Mouse (Mus musculus) thymus, adult 2 months (tissue): ENCODE measurements around the gene G0s2. TPM values are rescaled to one million over a fixed set of nuclear protein-coding genes. Genes with fewer than 3 reads are reported as not detected.
"Not testable (repeated sequence)": the region's sequence is repeated elsewhere in the genome, so short reads cannot be mapped to it uniquely, and the experiment has no call there.

Experiments used
- DNase-seq: peaks from one replicate; pipeline ENCODE4 v3.0.0; 2021
- H3K27ac ChIP-seq: fragments of 200-500 bp; 2 replicates; pipeline ENCODE4 v1.5.1; 2012; ENCODE audit warnings: low read length, control low read depth; ENCODE audit not compliant: control insufficient read depth, insufficient read depth
- H3K27me3 ChIP-seq: fragments of 200-500 bp; 2 replicates; pipeline ENCODE4 v1.6.1; 2012; ENCODE audit warnings: mild to moderate bottlenecking, low read length, moderate library complexity, mixed read lengths; ENCODE audit not compliant: control insufficient read depth, insufficient read depth
- H3K36me3 ChIP-seq: fragments of 200-500 bp; 2 replicates; pipeline ENCODE4 v1.6.1; 2012; ENCODE audit warnings: mild to moderate bottlenecking, low read length, moderate library complexity; ENCODE audit not compliant: control insufficient read depth, insufficient read depth
- H3K4me1 ChIP-seq: fragments of 200-500 bp; replicated peaks from 2 replicates; pipeline ENCODE4 v1.6.1; 2012; ENCODE audit warnings: low read length; ENCODE audit not compliant: control insufficient read depth, insufficient read depth
- H3K4me3 ChIP-seq: fragments of 200-500 bp; 2 replicates; pipeline ENCODE4 v1.5.1; 2012; ENCODE audit warnings: mild to moderate bottlenecking, low read length, control low read depth, moderate library complexity; ENCODE audit not compliant: control insufficient read depth, insufficient read depth
- CTCF ChIP-seq: fragments of 200-500 bp; IDR thresholded peaks from 2 replicates; pipeline ENCODE4 v1.5.1; 2012; ENCODE audit warnings: mild to moderate bottlenecking, control low read depth, low read length, moderate library complexity, borderline replicate concordance; ENCODE audit not compliant: control insufficient read depth, poor library complexity, insufficient read depth; ENCODE audit errors: extremely low read depth
- POLR2A ChIP-seq: fragments of 200-500 bp; IDR thresholded peaks from 2 replicates; pipeline ENCODE4 v1.6.1; 2012; ENCODE audit warnings: mild to moderate bottlenecking, low read length, control low read depth, moderate library complexity; ENCODE audit not compliant: control insufficient read depth, poor library complexity, insufficient read depth; ENCODE audit errors: extremely low read depth
- WGBS: fragments of 180-500 bp; shearing (Covaris S2); methylation state at CpG from one replicate; pipeline ENCODE4 v1.1.7; 2018; 5-methylcytosine and 5-hydroxymethylcytosine counted together
- polyA plus RNA-seq: library from polyadenylated mRNA; depleted of rRNA; stranded (reverse); fragments of >200 nt; gene quantifications from 2 replicates; pipeline ENCODE4 v1.2.3, GENCODE M21; 2012

The G0s2 gene
- polyA plus RNA-seq, 1 experiment, result 61.6 TPM

DNA sequence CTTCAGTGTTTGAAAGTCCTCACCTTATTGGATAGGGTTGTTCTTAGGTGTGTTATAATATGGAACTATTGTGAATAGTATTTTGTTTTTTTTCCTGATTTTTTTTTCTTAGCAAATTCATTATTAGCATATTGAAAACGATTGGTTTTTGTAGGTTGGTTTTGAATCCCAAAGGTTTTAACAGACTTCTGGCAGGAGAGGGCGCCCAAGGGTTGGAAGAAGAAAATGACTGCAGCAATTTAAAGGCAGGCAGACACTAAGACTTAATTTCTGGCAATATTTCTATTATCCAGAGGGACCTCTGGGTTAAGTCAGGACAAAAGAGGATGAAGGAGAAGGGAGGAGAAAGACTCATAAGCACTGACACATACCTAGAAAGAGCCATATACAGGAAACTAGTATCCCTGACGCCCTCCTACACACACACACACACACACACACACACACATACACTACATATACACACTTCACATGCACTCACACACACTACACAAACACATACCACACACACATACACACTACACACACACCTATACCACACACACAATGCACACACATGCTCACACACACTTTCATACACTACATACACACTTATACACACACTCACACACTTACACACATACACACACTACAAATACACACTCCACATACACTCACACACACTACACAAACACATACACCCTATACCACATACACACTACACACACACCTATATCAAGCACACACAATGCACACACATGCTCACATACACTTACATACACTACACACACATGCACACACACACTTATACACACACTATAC lies 17.3 kb downstream of the G0s2 start:
- H3K4me1 ChIP-seq, result 0 out of 2 replicates have a peak, but pooled peaks cover 5% of the 10 kb centered on the region
- no peak overlapping the region for H3K4me3 ChIP-seq
- no peak overlapping the region for H3K27ac ChIP-seq
- DNase-seq, result peak; percentile 83
- no peaks in the 10 kb centered on the region for H3K36me3 ChIP-seq
- no peak for TF ChIP-seq CTCF
- no peak for TF ChIP-seq POLR2A
- H3K27me3 ChIP-seq, result no peaks in the 10 kb centered on the region
- WGBS, result 35% methylated on average over 3 of the region's 3 CpGs

DNA sequence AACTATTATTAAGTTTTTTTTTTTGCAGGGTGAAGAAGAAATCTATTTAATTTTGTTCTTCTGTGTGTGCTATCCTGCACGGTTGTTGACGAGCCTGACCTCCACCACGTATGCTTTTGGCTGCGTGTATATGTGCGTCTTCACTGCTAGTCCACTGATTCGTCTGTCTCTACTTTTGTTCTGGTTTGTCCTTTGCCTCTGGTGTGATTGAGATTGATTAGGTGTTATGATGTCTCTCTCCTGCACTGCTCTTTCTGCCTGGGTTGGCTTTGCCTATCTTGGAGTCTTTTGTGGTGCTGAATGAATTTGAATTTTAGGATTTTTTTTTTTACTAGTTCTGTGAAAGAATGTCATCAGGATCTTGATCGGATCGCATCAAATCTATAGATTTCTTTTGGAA lies 18.0 kb downstream of the G0s2 start:
- no peak for DNase-seq
- H3K4me1 ChIP-seq, result 0 out of 2 replicates have a peak, but pooled peaks cover 5% of the 10 kb centered on the region
- H3K4me3 ChIP-seq, result no peak overlapping the region
- TF ChIP-seq CTCF (no peak), POLR2A (no peak)
- no peak overlapping the region for H3K27ac ChIP-seq
- no peaks in the 10 kb centered on the region for H3K27me3 ChIP-seq
- H3K36me3 ChIP-seq, result no peaks in the 10 kb centered on the region
- 86% methylated on average over 8 of the region's 8 CpGs for WGBS

DNA sequence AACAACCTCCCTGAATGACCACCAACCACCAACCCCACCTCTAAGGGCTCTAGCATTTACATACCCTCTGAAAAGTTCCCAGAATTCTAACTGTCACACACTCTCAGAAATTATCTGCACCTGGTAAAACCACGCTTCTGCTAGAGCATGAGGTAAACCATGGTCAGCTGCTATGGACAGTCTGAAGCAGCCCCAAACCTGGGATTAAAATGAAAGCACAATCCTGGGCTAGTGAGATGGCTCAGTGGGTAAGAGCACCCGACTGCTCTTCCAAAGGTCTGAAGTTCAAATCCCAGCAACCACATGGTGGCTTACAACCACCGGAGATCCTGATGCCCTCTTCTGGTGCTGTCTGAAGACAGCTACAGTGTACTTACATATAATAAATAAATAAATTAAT lies 19.1 kb downstream of the G0s2 start:
- not testable (repeated sequence) for H3K4me1 ChIP-seq, H3K4me3 ChIP-seq
- 45% methylated on average over 3 of the region's 3 CpGs for WGBS

DNA sequence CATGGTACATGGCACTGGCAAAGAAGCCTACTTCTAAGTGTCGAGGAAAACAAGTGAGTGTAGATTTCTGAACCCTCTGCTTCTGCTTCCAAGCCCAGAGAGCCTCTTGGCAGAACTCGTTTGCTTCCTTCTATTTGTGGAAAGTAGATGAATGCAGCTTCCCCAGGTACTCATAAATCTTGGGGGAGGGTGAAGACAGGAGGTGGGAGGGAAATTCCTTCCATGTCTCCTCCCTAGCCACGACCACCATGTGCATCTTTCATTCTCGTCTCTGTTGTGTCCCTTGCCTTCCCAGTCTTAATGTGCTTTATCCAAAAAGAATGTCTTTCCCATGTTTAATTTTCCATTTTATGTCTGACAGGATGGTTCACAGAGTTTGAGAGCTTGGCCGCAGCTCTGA lies 20.4 kb downstream of the G0s2 start:
- no peaks in the 10 kb centered on the region for H3K36me3 ChIP-seq
- 0 out of 2 replicates have a peak, but pooled peaks cover 5% of the 10 kb centered on the region for H3K4me1 ChIP-seq
- no peak overlapping the region for H3K4me3 ChIP-seq
- no peaks in the 10 kb centered on the region for H3K27me3 ChIP-seq
- TF ChIP-seq POLR2A, result no peak
- no peak for TF ChIP-seq CTCF
- no peak overlapping the region for H3K27ac ChIP-seq
- no peak for DNase-seq
- WGBS, result 70% methylated on average over 5 of the region's 5 CpGs

More for the DNA sequence above, 19.1 kb downstream of the G0s2 start:
- not testable (repeated sequence) for H3K36me3 ChIP-seq, H3K27ac ChIP-seq, DNase-seq, H3K27me3 ChIP-seq

DNA sequence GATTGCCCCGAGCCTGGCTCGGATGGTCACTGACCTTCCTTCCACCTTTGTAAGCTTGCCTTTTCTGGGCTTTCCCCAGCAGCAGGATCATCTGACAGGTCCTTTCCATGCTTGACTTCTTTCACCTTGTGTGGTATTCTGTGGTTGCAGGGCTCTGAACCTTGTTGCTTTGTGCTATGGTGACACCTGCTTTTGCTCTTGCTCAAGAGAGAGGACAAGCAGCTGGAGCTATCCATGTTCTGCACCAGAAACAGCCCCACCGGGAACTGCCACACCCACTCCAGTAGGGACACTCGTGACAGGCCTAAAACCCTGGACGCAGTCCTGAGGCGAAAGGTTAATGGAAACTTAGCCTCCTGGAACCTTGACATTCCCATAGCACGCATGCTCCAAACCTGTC lies 21.6 kb downstream of the G0s2 start:
- H3K36me3 ChIP-seq, result no peaks in the 10 kb centered on the region
- H3K4me1 ChIP-seq, result 0 out of 2 replicates have a peak, but pooled peaks cover 2% of the 10 kb centered on the region
- WGBS, result 84% methylated on average over 7 of the region's 7 CpGs
- no peak for TF ChIP-seq POLR2A
- no peak for TF ChIP-seq CTCF
- H3K27me3 ChIP-seq, result no peaks in the 10 kb centered on the region
- no peak overlapping the region for H3K4me3 ChIP-seq
- no peak overlapping the region for H3K27ac ChIP-seq
- no peak for DNase-seq

DNA sequence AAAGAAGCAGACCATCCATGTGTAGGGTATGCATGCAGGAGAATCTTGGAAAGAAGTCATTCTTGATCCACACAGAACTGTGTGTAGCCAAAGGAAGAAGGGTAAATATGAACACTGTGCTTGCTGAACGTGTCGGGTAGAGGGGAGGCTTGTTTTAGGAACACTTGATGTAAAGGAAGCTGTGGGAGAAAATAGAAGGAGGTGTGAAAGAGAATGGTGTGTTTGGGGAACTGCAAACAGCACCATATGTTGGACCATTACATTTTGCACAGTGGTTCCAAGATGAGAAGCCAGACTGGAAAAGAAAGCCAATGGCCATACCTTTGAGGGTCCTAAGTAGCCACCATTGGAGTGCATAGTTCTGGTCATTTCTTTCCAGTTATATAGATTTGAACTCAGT lies 23.0 kb downstream of the G0s2 start:
- no peak for TF ChIP-seq POLR2A
- no peak for TF ChIP-seq CTCF
- DNase-seq, result no peak
- 0 out of 2 replicates have a peak, but pooled peaks cover 2% of the 10 kb centered on the region for H3K4me1 ChIP-seq
- no peaks in the 10 kb centered on the region for H3K36me3 ChIP-seq
- 83% methylated on average over 2 of the region's 2 CpGs for WGBS
- H3K27me3 ChIP-seq, result no peaks in the 10 kb centered on the region
- H3K4me3 ChIP-seq, result no peak overlapping the region
- H3K27ac ChIP-seq, result no peak overlapping the region

DNA sequence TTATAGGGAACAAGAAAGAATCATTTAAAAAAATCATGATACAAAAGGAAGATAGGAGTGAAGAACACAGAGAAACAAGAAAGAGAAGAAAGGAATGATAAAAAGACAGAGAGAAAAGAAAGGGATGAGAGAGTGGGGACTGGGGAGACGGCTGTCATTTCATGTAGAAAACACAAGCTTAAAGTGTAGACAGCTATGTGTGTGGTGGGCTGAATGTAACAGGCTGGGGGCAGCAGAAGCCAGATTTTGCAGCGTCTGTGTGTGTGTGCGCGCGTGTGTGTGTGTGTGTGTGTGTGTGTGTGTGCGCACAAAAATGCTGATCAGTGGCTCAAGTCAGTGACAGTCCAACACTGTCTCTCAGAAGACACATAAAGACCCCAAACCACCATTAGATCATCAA lies 28.8 kb downstream of the G0s2 start:
- Histone ChIP-seq H3K27ac (no peak overlapping the region), H3K27me3 (no peaks in the 10 kb centered on the region)

More for the DNA sequence above, 28.8 kb downstream of the G0s2 start:
- 93% methylated on average over 6 of the region's 6 CpGs for WGBS
- DNase-seq, result no peak
- Histone ChIP-seq H3K4me1 (peaks cover 11% of the 10 kb centered on the region), H3K4me3 (no peak overlapping the region), H3K36me3 (peaks cover 13% of the 10 kb centered on the region)
- TF ChIP-seq POLR2A (no peak), CTCF (no peak)
